Mouse (Mus musculus) cortical plate, adult 2 months (tissue): ENCODE data around the gene Nelfe.
"Not testable (repeated sequence)": the region's sequence is repeated elsewhere in the genome, so short reads cannot be mapped to it uniquely, and the experiment has no call there.

ENCODE experiments used
- CTCF ChIP-seq: fragments of 200-500 bp; IDR thresholded peaks from 2 replicates; pipeline ENCODE4 v1.5.1; 2011; ENCODE audit warnings: mild to moderate bottlenecking, control low read depth, low read length; ENCODE audit not compliant: insufficient read depth; ENCODE audit errors: extremely low read depth
- POLR2A ChIP-seq: fragments of 200-500 bp; IDR thresholded peaks from 2 replicates; pipeline ENCODE4 v1.6.1; 2011; ENCODE audit warnings: mild to moderate bottlenecking, low read length, control low read depth; ENCODE audit not compliant: insufficient read depth; ENCODE audit errors: extremely low read depth

GRCm38 (mm10) chr17:34804301-34804700, 45.9 kb upstream of the Nelfe start, which contains the start of gene Cyp21a1:
- TF ChIP-seq POLR2A, CTCF: not testable (repeated sequence)
